Mouse (Mus musculus): Measurements from ENCODE around the gene Arid3b.

The Arid3b gene

DNA sequence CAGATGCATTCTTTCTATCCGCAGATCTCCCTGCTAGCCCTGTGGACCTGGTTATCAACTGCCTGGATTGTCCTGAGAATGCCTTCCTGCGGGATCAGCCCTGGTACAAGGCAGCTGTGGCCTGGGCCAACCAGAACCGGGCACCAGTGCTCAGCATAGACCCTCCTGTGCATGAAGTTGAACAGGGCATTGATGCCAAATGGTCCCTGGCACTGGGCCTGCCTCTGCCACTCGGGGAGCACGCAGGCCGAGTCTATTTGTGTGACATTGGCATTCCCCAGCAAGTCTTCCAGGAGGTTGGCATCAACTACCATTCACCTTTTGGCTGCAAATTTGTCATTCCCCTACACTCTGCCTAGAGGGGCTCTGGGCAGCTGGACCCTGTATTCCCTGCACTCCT, 88.5 kb downstream of the Arid3b start:
- no peak for DNase-seq (ENCODE audit: low read depth, low spot score)

DNA sequence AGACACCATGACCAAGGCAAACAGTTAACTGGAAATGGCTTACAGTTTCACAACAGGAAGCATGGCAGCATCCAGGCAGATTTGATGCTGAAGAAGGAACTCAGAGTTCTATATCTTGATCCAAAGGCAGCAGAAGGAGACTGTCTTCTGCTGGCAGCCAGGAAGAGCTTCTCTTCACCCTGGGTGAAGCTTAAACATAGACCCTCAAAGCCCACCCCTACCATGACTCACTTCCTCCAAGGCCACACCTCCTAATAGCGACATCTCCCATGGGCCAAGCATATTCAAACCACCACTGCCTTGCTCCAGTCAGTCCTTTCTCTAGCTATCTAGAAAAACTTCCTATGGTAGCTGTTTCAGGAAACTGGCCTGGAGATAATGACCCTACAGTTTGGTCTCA, 89.5 kb downstream of the Arid3b start:
- DNase-seq (ENCODE audit: low read depth, low spot score) = no peak

DNA sequence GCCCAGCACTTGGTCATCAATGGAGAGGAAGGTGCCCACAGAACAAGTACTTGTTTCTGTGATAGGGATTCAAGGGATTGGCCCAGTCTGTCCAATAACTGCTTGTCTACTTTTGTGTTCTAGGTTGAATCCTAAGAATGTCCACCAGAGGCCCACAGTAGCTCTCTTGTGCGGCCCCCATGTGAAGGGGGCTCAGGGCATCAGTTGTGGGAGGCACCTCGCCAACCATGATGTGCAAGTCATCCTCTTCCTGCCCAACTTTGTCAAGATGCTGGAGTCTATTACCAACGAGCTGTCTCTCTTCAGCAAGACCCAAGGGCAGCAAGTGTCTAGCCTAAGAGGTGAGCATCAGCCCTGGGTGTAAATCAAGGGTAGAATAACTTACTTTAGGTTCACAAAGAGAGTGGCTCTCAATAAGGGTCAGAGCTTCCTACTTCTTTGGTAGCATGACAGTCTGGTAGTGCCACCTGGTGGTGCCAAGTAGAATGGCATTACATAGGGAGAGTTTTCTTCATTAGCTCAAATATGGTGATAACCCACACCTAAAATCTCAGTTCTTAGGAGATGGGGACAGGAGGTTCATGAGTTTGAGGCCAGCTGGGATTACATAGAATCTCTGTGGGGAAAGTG, 92.0 kb downstream of the Arid3b start:
- peak; percentile 74 for DNase-seq (ENCODE audit: low read depth, low spot score)
